Mouse (Mus musculus) midbrain, embryonic 13.5 days (tissue): ENCODE measurements around the gene Efna2. TPM values are rescaled to one million over a fixed set of nuclear protein-coding genes. Genes with fewer than 3 reads are reported as not detected.

Experiments
- ATAC-seq: fragments of 200-750 bp; cut with Nextera tagmentation; 2 replicates; pipeline ENCODE4 v1.8.0; 2017; ENCODE audit warnings: mild to moderate bottlenecking, moderate TSS enrichment, moderate library complexity
- H3K27ac ChIP-seq: fragments of 300-500 bp; sonication (generic); 2 replicates; pipeline ENCODE4 v1.5.1; 2015; ENCODE audit warnings: inconsistent platforms, mild to moderate bottlenecking, moderate library complexity
- H3K27me3 ChIP-seq: fragments of 300-500 bp; sonication (generic); 2 replicates; pipeline ENCODE4 v1.6.1; 2015; ENCODE audit warnings: mild to moderate bottlenecking, inconsistent platforms
- H3K36me3 ChIP-seq: fragments of 300-500 bp; sonication (generic); 2 replicates; pipeline ENCODE4 v1.6.1; 2015; ENCODE audit warnings: mild to moderate bottlenecking, inconsistent platforms
- H3K4me1 ChIP-seq: fragments of 300-500 bp; sonication (generic); replicated peaks from 2 replicates; pipeline ENCODE4 v1.6.1; 2015; ENCODE audit warnings: inconsistent platforms
- H3K4me2 ChIP-seq: fragments of 300-500 bp; sonication (generic); replicated peaks from 2 replicates; pipeline ENCODE4 v1.6.1; 2015; ENCODE audit warnings: moderate library complexity, mild to moderate bottlenecking, inconsistent platforms
- H3K4me3 ChIP-seq: fragments of 300-500 bp; sonication (generic); replicated peaks from 2 replicates; pipeline ENCODE4 v1.5.1; 2015; ENCODE audit warnings: mild to moderate bottlenecking, inconsistent platforms
- H3K9ac ChIP-seq: fragments of 300-500 bp; sonication (generic); replicated peaks from 2 replicates; pipeline ENCODE4 v1.6.1; 2015; ENCODE audit warnings: mild to moderate bottlenecking, inconsistent platforms
- H3K9me3 ChIP-seq: fragments of 300-500 bp; sonication (generic); 2 replicates; pipeline ENCODE4 v1.6.1; 2016; ENCODE audit warnings: mild to moderate bottlenecking, inconsistent platforms
- WGBS: fragments of 180-500 bp; shearing (Covaris S2); methylation state at CpG from one replicate; pipeline ENCODE4 v1.1.7; 2015; 5-methylcytosine and 5-hydroxymethylcytosine counted together
- polyA plus RNA-seq: library from polyadenylated mRNA; unstranded; fragments of >200 nt; fragmentation: Nextera tagmentation; extraction: Ambion mirVana; gene quantifications from 2 replicates; pipeline ENCODE4 v1.2.1, GENCODE M21; 2015

Efna2 gene
- polyA plus RNA-seq, 1 experiment from 2014 or later = 41.3 TPM

GRCm38 (mm10) chr10:80173358-80173757, 5.9 kb upstream of the Efna2 start:
- H3K9me3 ChIP-seq = no peaks in the 10 kb centered on the region
- peaks cover 80% of the 10 kb centered on the region for H3K4me1 ChIP-seq
- no peaks in the 10 kb centered on the region for H3K27me3 ChIP-seq
- ATAC-seq = no peak
- 18% methylated on average over 11 of the region's 11 CpGs for WGBS
- H3K36me3 ChIP-seq = peaks cover 28% of the 10 kb centered on the region
- H3K9ac ChIP-seq = peak overlapping the region; percentile 58
- H3K4me3 ChIP-seq = peak overlapping the region; percentile 46
- H3K4me2 ChIP-seq = peak overlapping the region; percentile 64
- H3K27ac ChIP-seq = peak overlapping the region; percentile 80

GRCm38 (mm10) chr10:80173955-80174640, 5.2 kb upstream of the Efna2 start:
- Histone ChIP-seq H3K4me2 (peak overlapping the region; percentile 64; the same call in 1 of the 2 replicates), H3K9ac (peak overlapping the region; percentile 32; the same call in 1 of the 2 replicates), H3K36me3 (peaks cover 28% of the 10 kb centered on the region), H3K4me1 (peaks cover 72% of the 10 kb centered on the region), H3K9me3 (no peaks in the 10 kb centered on the region), H3K27ac (0 out of 2 replicates have a peak overlapping the region, but pooled peaks have one; percentile 22), H3K4me3 (no peak overlapping the region; the same call in 1 of the 2 replicates), H3K27me3 (no peaks in the 10 kb centered on the region)
- 81% methylated on average over 10 of the region's 10 CpGs for WGBS
- ATAC-seq = no peak

GRCm38 (mm10) chr10:80174705-80175104, 4.6 kb upstream of the Efna2 start:
- no peak overlapping the region for H3K9ac ChIP-seq
- peaks cover 66% of the 10 kb centered on the region for H3K4me1 ChIP-seq
- no peak overlapping the region for H3K4me2 ChIP-seq
- no peak for ATAC-seq
- no peaks in the 10 kb centered on the region for H3K9me3 ChIP-seq
- 41% methylated on average over 2 of the region's 2 CpGs for WGBS
- H3K4me3 ChIP-seq = no peak overlapping the region
- peaks cover 27% of the 10 kb centered on the region for H3K36me3 ChIP-seq
- H3K27ac ChIP-seq = 0 out of 2 replicates have a peak overlapping the region, but pooled peaks have one; percentile 22
- no peaks in the 10 kb centered on the region for H3K27me3 ChIP-seq

DNA sequence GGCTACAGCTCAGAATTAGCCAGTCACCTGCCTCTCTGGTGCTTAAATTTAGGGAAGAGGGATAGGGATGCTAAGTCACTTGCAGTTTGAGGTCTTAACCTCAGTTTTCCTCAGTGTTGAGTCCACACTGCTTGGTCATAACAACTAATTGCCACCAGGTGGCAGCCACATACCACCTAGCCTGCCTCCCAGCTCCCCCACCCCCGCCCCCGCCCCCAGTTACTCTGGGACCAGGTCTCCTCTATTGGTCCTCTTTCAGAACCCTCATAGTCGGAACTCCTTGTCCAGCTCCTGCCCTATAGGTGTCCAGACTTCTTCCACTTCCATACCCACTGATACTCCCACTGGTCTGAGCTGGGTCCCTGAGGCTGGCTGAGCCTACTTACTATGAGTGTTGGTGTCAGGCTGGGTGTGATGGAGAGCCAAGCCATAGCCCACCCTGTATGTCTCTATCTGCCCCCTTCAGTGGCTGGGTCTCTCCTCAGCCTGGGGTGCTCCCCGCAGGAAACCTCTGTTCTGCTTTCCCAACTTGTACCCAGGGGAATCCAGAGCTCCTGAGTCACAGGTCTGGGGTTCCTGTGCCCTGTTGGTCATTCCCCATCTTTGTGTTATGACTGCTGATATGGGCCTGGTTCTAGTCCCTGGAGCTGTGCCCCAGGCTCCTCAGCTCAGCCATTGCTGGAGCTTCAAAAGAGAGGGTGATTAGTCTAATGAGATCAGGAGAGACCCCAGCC, 3.6 kb upstream of the Efna2 start:
- H3K4me2 ChIP-seq = no peak overlapping the region
- H3K9ac ChIP-seq = peak overlapping the region; percentile 39; the same call in 1 of the 2 replicates
- peaks cover 66% of the 10 kb centered on the region for H3K4me1 ChIP-seq
- no peaks in the 10 kb centered on the region for H3K9me3 ChIP-seq
- no peaks in the 10 kb centered on the region for H3K27me3 ChIP-seq
- 23% methylated on average over 4 of the region's 4 CpGs for WGBS
- peak; percentile 12; the same call in 1 of the 2 replicates for ATAC-seq
- no peak overlapping the region for H3K4me3 ChIP-seq
- H3K27ac ChIP-seq = peak overlapping the region; percentile 48; the same call in 1 of the 2 replicates
- H3K36me3 ChIP-seq = peaks cover 17% of the 10 kb centered on the region

GRCm38 (mm10) chr10:80176270-80176834, 2.9 kb upstream of the Efna2 start:
- Histone ChIP-seq H3K9ac (peak overlapping the region; percentile 39; the same call in 1 of the 2 replicates), H3K27me3 (no peaks in the 10 kb centered on the region), H3K27ac (peak overlapping the region; percentile 48; the same call in 1 of the 2 replicates), H3K4me1 (peaks cover 68% of the 10 kb centered on the region), H3K36me3 (peaks cover 11% of the 10 kb centered on the region), H3K4me2 (no peak overlapping the region), H3K9me3 (no peaks in the 10 kb centered on the region), H3K4me3 (no peak overlapping the region)
- WGBS = 63% methylated on average over 5 of the region's 5 CpGs
- no peak for ATAC-seq

DNA sequence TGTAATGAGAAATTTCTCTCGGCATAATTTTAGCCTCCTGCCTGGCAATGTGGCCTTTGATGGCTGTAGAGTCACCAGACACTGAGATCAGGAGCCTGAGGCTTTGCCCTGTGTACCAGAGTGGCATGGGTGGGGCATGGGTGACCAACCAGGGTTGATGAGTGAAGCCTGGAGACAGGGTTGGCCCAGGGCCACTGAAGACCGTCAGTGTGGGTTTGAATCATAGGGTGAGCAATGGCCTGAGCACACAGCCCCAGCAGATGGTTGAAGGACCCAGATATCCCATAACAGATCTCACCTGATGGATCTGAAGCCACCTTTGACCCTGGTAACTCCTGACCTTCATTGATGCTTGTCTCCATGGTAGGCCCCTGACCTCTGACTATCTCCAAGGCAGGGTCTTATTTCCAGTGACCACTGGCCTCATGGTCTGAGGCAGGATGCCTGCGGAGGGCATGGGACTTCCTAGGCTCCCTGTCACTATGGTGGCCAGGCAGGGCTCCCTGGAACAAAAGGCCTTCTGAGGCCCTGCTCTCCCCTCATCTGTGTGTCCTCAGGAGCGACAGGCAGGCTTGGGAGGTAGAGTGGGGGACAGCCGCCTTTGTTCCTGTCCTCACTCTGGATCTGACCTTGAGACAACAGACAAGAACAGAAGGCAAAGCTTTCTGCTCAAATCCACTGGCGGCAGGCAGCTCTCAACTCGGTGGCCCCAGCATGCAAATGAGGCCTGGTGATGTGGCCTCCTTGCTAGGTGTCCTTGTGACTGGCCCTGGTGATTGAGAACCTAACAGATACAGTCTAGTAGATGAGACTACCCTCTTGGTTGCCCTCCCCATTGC, 1.6 kb upstream of the Efna2 start:
- Histone ChIP-seq H3K9ac (no peak overlapping the region; the same call in 1 of the 2 replicates), H3K4me3 (no peak overlapping the region), H3K27ac (peak overlapping the region; percentile 91; the same call in 1 of the 2 replicates), H3K4me2 (no peak overlapping the region), H3K9me3 (no peaks in the 10 kb centered on the region), H3K4me1 (peaks cover 68% of the 10 kb centered on the region), H3K36me3 (peaks cover 3% of the 10 kb centered on the region), H3K27me3 (no peaks in the 10 kb centered on the region)
- no peak for ATAC-seq
- 38% methylated on average over 7 of the region's 7 CpGs for WGBS

- H3K9ac ChIP-seq = peak overlapping the region; percentile 99
- H3K4me3 ChIP-seq = peak overlapping the region; percentile 90
- H3K36me3 ChIP-seq = peaks cover 14% of the 10 kb centered on the region
- 33% methylated on average over 6 of the region's 6 CpGs for WGBS
- H3K27me3 ChIP-seq = no peaks in the 10 kb centered on the region
- no peak for ATAC-seq
- H3K27ac ChIP-seq = peak overlapping the region; percentile 91
- peaks cover 78% of the 10 kb centered on the region for H3K4me1 ChIP-seq
- H3K4me2 ChIP-seq = peak overlapping the region; percentile 97
- H3K9me3 ChIP-seq = no peaks in the 10 kb centered on the region
Observed at GRCm38 (mm10) chr10:80180288-80180687, 1.0 kb downstream of the Efna2 start.

- H3K9ac ChIP-seq = peak overlapping the region; percentile 99
- H3K27ac ChIP-seq = peak overlapping the region; percentile 91; the same call in 1 of the 2 replicates
- ATAC-seq = no peak
- H3K27me3 ChIP-seq = no peaks in the 10 kb centered on the region
- H3K9me3 ChIP-seq = no peaks in the 10 kb centered on the region
- H3K4me2 ChIP-seq = peak overlapping the region; percentile 97
- WGBS = 30% methylated on average over 5 of the region's 5 CpGs
- peaks cover 80% of the 10 kb centered on the region for H3K4me1 ChIP-seq
- peaks cover 14% of the 10 kb centered on the region for H3K36me3 ChIP-seq
- peak overlapping the region; percentile 90 for H3K4me3 ChIP-seq
Observed at GRCm38 (mm10) chr10:80180823-80181222, 1.5 kb downstream of the Efna2 start.

DNA sequence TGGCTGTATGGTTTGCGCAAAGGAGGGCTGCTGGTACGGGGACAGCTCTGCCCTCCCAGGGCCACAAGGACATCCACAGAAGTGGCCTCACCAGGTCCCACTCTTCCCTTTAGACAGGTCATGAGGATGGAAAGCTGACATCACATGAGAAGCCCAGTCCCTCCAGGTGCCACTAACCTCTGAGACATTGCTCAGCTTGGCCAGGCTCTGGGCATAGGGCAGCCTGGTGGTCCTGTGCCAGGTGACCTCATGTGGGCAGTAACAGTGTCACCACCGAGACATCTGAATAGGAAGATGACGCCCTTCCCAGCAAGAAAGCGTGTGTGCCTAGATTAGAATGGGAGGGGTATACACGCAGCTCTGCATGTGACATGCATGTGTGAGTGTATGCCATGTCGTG, 3.3 kb downstream of the Efna2 start:
- Histone ChIP-seq H3K9ac (peak overlapping the region; percentile 99), H3K4me3 (peak overlapping the region; percentile 90), H3K4me1 (peaks cover 75% of the 10 kb centered on the region), H3K27ac (peak overlapping the region; percentile 47; the same call in 1 of the 2 replicates), H3K4me2 (peak overlapping the region; percentile 97), H3K27me3 (0 out of 2 replicates have a peak, but pooled peaks cover 6% of the 10 kb centered on the region), H3K9me3 (no peaks in the 10 kb centered on the region), H3K36me3 (peaks cover 26% of the 10 kb centered on the region)
- 83% methylated on average over 7 of the region's 7 CpGs for WGBS
- ATAC-seq = no peak

- H3K27me3 ChIP-seq = peaks cover 9% of the 10 kb centered on the region; the same call in 1 of the 2 replicates
- peak overlapping the region; percentile 96 for H3K27ac ChIP-seq
- peaks cover 78% of the 10 kb centered on the region for H3K4me1 ChIP-seq
- peak overlapping the region; percentile 97 for H3K4me2 ChIP-seq
- 42% methylated on average over 27 of the region's 27 CpGs for WGBS
- H3K9ac ChIP-seq = 0 out of 2 replicates have a peak overlapping the region, but pooled peaks have one; percentile 28
- no peaks in the 10 kb centered on the region for H3K9me3 ChIP-seq
- H3K36me3 ChIP-seq = peaks cover 43% of the 10 kb centered on the region
- ATAC-seq = no peak
- H3K4me3 ChIP-seq = no peak overlapping the region
Observed at GRCm38 (mm10) chr10:80186649-80187048, 7.4 kb downstream of the Efna2 start.

DNA sequence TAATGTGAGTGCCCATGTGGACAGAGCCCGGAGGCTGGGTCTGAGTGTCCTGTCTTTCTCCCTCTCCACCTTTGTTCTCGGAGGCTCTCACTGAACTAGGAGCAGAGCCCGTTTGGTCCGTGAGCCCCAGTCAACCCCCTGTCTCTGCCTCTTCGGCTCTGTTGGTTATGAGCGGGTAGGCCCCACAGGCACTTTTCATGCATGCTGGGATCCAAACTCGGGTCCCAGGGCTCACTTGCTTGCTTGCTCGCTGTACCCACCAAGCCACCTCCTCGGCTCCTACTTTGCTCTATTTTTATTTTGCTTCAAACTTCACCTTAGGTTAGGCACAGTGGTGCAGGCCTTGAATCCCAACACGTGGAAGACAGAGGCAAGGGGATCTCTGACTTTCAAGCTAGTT, 8.5 kb downstream of the Efna2 start:
- WGBS = 70% methylated on average over 10 of the region's 10 CpGs
- 0 out of 2 replicates have a peak overlapping the region, but pooled peaks have one; percentile 67 for H3K4me2 ChIP-seq

More for the DNA sequence above, 8.5 kb downstream of the Efna2 start:
- H3K27ac ChIP-seq = peak overlapping the region; percentile 96
- no peak for ATAC-seq
- no peak overlapping the region for H3K9ac ChIP-seq
- H3K4me3 ChIP-seq = 0 out of 2 replicates have a peak overlapping the region, but pooled peaks have one; percentile 5
- peaks cover 73% of the 10 kb centered on the region for H3K4me1 ChIP-seq
- peaks cover 39% of the 10 kb centered on the region for H3K36me3 ChIP-seq
- H3K27me3 ChIP-seq = peaks cover 9% of the 10 kb centered on the region; the same call in 1 of the 2 replicates
- no peaks in the 10 kb centered on the region for H3K9me3 ChIP-seq
